Mouse (Mus musculus) heart, embryonic 15.5 days (tissue): ENCODE measurements at regions not wholly inside any gene's neighbourhood (a gene's known extent, or its start where the extent isn't known, plus 50 kb on each side); places are given as distances from the start of the nearest gene placed in this dataset.
A peak's percentile ranks its signal among the peaks of the same experiment; 100 is the strongest.

Experiments used
- ATAC-seq: fragments of 200-750 bp; cut with Nextera tagmentation; replicated peaks from 2 replicates; pipeline ENCODE4 v1.8.0; 2017; ENCODE audit warnings: low read depth, moderate TSS enrichment; ENCODE audit not compliant: insufficient number of reproducible peaks, insufficient read depth, low FRiP score
- H3K27ac ChIP-seq: fragments of 300-500 bp; sonication (generic); 2 replicates; pipeline ENCODE4 v1.5.1; 2015; ENCODE audit warnings: mild to moderate bottlenecking, inconsistent platforms
- H3K27me3 ChIP-seq: fragments of 300-500 bp; sonication (generic); 2 replicates; pipeline ENCODE4 v1.6.1; 2015; ENCODE audit warnings: inconsistent platforms
- H3K36me3 ChIP-seq: fragments of 300-500 bp; sonication (generic); 2 replicates; pipeline ENCODE4 v1.6.1; 2015; ENCODE audit warnings: mild to moderate bottlenecking, inconsistent platforms
- H3K4me1 ChIP-seq: fragments of 300-500 bp; sonication (generic); replicated peaks from 2 replicates; pipeline ENCODE4 v1.6.1; 2015; ENCODE audit warnings: inconsistent platforms
- H3K4me2 ChIP-seq: fragments of 300-500 bp; sonication (generic); 2 replicates; pipeline ENCODE4 v1.6.1; 2015; ENCODE audit warnings: inconsistent platforms, mild to moderate bottlenecking, moderate library complexity
- H3K4me3 ChIP-seq: fragments of 300-500 bp; sonication (generic); 2 replicates; pipeline ENCODE4 v1.5.1; 2015; ENCODE audit warnings: mild to moderate bottlenecking, inconsistent platforms
- H3K9ac ChIP-seq: fragments of 300-500 bp; sonication (generic); 2 replicates; pipeline ENCODE4 v1.6.1; 2015; ENCODE audit warnings: mild to moderate bottlenecking, inconsistent platforms
- H3K9me3 ChIP-seq: fragments of 300-500 bp; sonication (generic); replicated peaks from 2 replicates; pipeline ENCODE4 v1.6.1; 2016; ENCODE audit warnings: inconsistent platforms
- WGBS: fragments of 180-500 bp; shearing (Covaris S2); methylation state at CpG from one replicate; pipeline ENCODE4 v1.1.7; 2015; ENCODE audit warnings: mixed read lengths; 5-methylcytosine and 5-hydroxymethylcytosine counted together

DNA sequence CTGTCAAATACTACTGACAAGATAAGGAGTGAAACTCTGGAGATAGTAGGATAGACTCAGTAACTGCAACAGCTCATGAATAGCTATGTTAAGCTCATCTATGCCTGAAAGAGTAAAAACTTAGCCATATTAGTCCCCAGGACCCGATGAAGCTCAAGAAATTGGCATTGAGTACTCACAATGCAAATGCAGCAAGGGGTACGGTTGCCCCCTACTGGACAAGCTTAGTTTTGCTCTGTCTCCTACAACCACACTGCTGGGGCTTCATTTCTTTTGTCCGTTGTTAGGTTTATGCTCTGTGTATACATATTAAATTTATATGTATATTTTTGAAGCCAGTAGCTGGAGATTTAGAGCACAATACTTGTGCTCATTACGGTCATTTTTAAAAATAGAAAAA lies 74.4 kb upstream of the Mup5 start:
- Histone ChIP-seq H3K27me3 (no peaks in the 10 kb centered on the region), H3K27ac (no peak overlapping the region), H3K4me1 (no peaks in the 10 kb centered on the region), H3K9ac (no peak overlapping the region), H3K9me3 (no peaks in the 10 kb centered on the region; the same call in 1 of the 2 replicates), H3K4me2 (no peak overlapping the region), H3K36me3 (no peaks in the 10 kb centered on the region), H3K4me3 (no peak overlapping the region)
- ATAC-seq: no peak
- WGBS: 72% methylated on average over 4 of the region's 4 CpGs

DNA sequence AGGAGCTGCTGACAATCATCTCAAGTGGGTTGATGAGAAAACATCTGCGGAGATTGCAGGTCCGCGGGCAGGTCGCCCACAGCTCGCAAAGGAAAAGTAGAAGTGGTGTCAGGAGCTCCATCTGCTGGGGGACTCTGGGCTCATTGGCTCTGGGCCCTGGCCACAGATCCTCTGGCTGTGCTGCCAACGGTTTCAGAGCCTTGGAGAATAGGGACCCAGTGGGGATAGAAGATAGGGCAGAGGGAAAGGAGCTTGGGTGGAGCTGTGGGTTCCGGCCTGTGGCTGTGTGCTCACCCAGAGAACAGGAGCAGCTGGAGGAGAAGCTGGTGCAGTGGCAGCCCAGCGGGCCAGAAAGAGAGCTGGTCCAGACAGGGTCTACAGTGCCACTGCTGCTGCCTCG lies 67.1 kb upstream of the Mup5 start:
- Histone ChIP-seq H3K27ac (no peak overlapping the region), H3K4me2 (no peak overlapping the region), H3K27me3 (no peaks in the 10 kb centered on the region), H3K9me3 (no peaks in the 10 kb centered on the region), H3K4me3 (no peak overlapping the region), H3K36me3 (no peaks in the 10 kb centered on the region), H3K9ac (no peak overlapping the region), H3K4me1 (0 out of 2 replicates have a peak, but pooled peaks cover 2% of the 10 kb centered on the region)
- peak; percentile 14; the same call in 1 of the 2 replicates for ATAC-seq
- WGBS: 72% methylated on average over 9 of the region's 9 CpGs

GRCm38 (mm10) chr4:61898184-61898583 lies 63.2 kb upstream of the Mup5 start:
- Histone ChIP-seq H3K27me3 (no peaks in the 10 kb centered on the region), H3K4me2 (no peak overlapping the region), H3K27ac (no peak overlapping the region), H3K36me3 (no peaks in the 10 kb centered on the region), H3K4me3 (no peak overlapping the region), H3K9me3 (no peaks in the 10 kb centered on the region), H3K9ac (no peak overlapping the region), H3K4me1 (0 out of 2 replicates have a peak, but pooled peaks cover 2% of the 10 kb centered on the region)
- ATAC-seq: peak; percentile 50; the same call in 1 of the 2 replicates
- WGBS: 78% methylated on average over 14 of the region's 14 CpGs

DNA sequence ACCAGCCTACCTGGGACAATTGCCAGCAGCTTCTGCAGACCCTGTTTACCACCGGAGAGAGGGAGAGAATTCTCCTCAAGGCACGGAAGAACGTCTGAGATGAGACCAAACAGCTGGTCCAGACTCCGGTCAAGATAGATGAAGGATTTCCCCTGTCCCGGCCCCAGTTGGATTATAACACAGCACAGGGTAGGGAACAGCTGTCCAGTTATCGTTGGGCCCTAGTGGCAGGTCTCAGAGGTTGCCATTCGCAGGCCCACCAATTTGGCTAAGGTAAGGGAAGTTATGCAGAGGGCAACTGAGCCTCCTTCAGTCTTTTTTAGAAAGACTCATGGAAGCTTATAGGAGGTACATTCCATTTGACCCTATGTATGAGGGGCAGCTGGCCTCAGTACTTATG lies 62.1 kb upstream of the Mup5 start:
- Histone ChIP-seq H3K27me3 (no peaks in the 10 kb centered on the region), H3K36me3 (no peaks in the 10 kb centered on the region), H3K27ac (no peak overlapping the region), H3K9me3 (no peaks in the 10 kb centered on the region), H3K9ac (no peak overlapping the region), H3K4me1 (0 out of 2 replicates have a peak, but pooled peaks cover 2% of the 10 kb centered on the region), H3K4me2 (no peak overlapping the region), H3K4me3 (no peak overlapping the region)
- WGBS: 77% methylated on average over 7 of the region's 7 CpGs
- no peak for ATAC-seq
